Mouse (Mus musculus) spleen, adult 2 months (tissue): ENCODE data around the gene H2al1b.

Experiments
- CTCF ChIP-seq: fragments of 200-500 bp; IDR thresholded peaks from 2 replicates; pipeline ENCODE4 v1.5.1; 2011; ENCODE audit warnings: mild to moderate bottlenecking, inconsistent platforms; ENCODE audit not compliant: insufficient read depth, insufficient read length, insufficient replicate concordance; ENCODE audit errors: extremely low read depth
- POLR2A ChIP-seq: fragments of 200-500 bp; IDR thresholded peaks from 2 replicates; pipeline ENCODE4 v1.6.1; 2011; ENCODE audit warnings: low read depth, low read length, inconsistent platforms

DNA sequence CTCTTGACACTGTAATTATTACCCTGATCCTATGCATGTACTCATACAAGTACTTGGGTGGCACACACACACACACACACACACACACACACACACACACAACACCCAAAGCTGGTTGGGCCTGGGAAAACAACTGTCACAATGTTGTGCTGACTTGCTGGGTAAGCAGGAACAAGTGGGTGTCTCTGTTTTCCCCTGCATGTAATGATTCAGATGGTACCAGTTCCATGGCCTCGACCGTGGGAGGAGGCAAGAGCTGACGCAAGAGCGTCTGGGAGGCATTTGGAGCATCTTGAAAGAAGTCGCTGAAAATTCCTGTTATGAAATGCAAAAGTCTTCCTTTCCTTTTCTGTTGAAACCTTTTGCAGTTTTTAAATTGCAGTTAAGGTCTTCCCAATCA is 48.2 kb upstream of the H2al1b start:
- no peak for TF ChIP-seq POLR2A
- TF ChIP-seq CTCF = no peak
